Mouse (Mus musculus) hindbrain, embryonic 16.5 days (tissue): Measurements from ENCODE around the gene Cfap221. TPM values are rescaled to one million over a fixed set of nuclear protein-coding genes. Genes with fewer than 3 reads are reported as not detected.

ENCODE experiments used
- ATAC-seq: fragments of 200-750 bp; cut with Nextera tagmentation; 2 replicates; pipeline ENCODE4 v1.8.0; 2017; ENCODE audit warnings: moderate TSS enrichment, moderate library complexity
- H3K27ac ChIP-seq: fragments of 300-500 bp; sonication (generic); 2 replicates; pipeline ENCODE4 v1.5.1; 2014; ENCODE audit warnings: low read depth, mild to moderate bottlenecking, control low read depth, low read length, moderate library complexity
- H3K27me3 ChIP-seq: fragments of 300-500 bp; sonication (generic); replicated peaks from 2 replicates; pipeline ENCODE4 v1.6.1; 2014; ENCODE audit warnings: low read length; ENCODE audit not compliant: control insufficient read depth, insufficient read depth
- H3K36me3 ChIP-seq: fragments of 300-500 bp; sonication (generic); 2 replicates; pipeline ENCODE4 v1.6.1; 2014; ENCODE audit warnings: mild to moderate bottlenecking, low read length, moderate library complexity, mixed read lengths; ENCODE audit not compliant: control insufficient read depth, insufficient read depth
- H3K4me1 ChIP-seq: fragments of 300-500 bp; sonication (generic); 2 replicates; pipeline ENCODE4 v1.6.1; 2014; ENCODE audit warnings: low read depth, low read length; ENCODE audit not compliant: control insufficient read depth, insufficient read depth
- H3K4me2 ChIP-seq: fragments of 300-500 bp; sonication (generic); 2 replicates; pipeline ENCODE4 v1.6.1; 2014; ENCODE audit warnings: mild to moderate bottlenecking, low read length, control low read depth, moderate library complexity
- H3K4me3 ChIP-seq: fragments of 300-500 bp; sonication (generic); 2 replicates; pipeline ENCODE4 v1.5.1; 2014; ENCODE audit warnings: mild to moderate bottlenecking, low read length, control low read depth, moderate library complexity
- H3K9ac ChIP-seq: fragments of 300-500 bp; sonication (generic); 2 replicates; pipeline ENCODE4 v1.6.1; 2014; ENCODE audit warnings: low read depth, mild to moderate bottlenecking, control low read depth, low read length, moderate library complexity
- H3K9me3 ChIP-seq: fragments of 300-500 bp; sonication (generic); 2 replicates; pipeline ENCODE4 v1.6.1; 2014; ENCODE audit warnings: mild to moderate bottlenecking, low read length, moderate library complexity; ENCODE audit not compliant: control insufficient read depth
- WGBS: fragments of 180-500 bp; shearing (Covaris S2); extraction: QIAGEN DNeasy Blood & Tissue Kit; methylation state at CpG from one replicate; pipeline ENCODE4 v1.1.7; 2014; 5-methylcytosine and 5-hydroxymethylcytosine counted together
- polyA plus RNA-seq: library from polyadenylated mRNA; unstranded; fragments of >200 nt; fragmentation: Nextera tagmentation; extraction: Ambion mirVana; gene quantifications from 2 replicates; pipeline ENCODE4 v1.2.1, GENCODE M21; 2015

The Cfap221 gene
- polyA plus RNA-seq: 0.29 and 0.34 TPM in 2 replicates

DNA sequence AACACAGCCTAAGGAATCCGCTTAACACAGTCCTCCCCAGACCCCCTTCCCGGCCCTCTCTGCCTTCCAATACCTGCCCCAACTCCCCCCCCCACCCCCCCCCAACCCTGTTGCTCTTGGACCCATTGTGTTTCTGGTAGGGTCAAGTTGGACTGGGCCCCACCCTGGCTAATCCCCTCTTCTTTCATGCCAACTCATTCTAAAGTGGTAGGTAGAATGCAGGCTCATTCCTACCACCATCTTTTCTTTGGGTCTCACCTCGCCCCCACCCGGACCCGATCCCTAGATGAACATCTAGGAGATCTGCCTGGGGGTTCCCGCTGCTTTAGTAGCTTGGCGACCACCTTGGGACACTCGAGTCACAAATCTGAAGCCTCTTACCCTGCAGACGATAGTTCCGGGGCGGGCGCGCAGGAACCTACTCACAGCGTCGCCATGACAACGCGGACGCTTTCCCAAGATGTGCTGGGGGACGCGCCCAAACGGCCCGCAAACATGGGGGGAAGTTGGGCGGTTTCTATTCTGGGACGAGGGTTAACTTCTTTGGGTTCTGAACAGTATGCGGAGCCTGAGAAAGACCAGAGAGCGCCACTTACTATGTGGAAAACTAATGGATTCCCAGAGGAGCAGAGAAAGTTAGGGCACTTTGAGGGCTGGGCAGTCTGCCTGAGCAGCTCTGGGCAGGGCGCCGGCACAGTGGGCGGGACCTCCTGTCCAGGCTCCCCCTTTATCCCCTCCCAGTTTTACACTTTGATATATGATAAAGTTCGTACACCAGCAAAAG lies at the start of gene Cfap221:
Gene Cfap221, minus strand, starts transcription at position 437 of the 784 bp plus-strand sequence.
- Histone ChIP-seq H3K4me2 (peak within 1 kb of the TSS; percentile 87), H3K9ac (peak within 1 kb of the TSS; percentile 50), H3K4me3 (peak within 1 kb of the TSS; percentile 47), H3K27me3 (no peaks in the 10 kb centered on the region), H3K27ac (no peak within 1 kb of the TSS), H3K9me3 (no peaks in the 10 kb centered on the region), H3K4me1 (no peaks in the 10 kb centered on the region; the same call in 1 of the 2 replicates), H3K36me3 (no peaks in the 10 kb centered on the region)
- peak; percentile 91 for ATAC-seq
- WGBS: 6% methylated on average over 30 of the region's 30 CpGs

- Histone ChIP-seq H3K9ac (no peak overlapping the region), H3K27me3 (no peaks in the 10 kb centered on the region), H3K9me3 (no peaks in the 10 kb centered on the region), H3K4me2 (no peak overlapping the region), H3K36me3 (no peaks in the 10 kb centered on the region), H3K4me1 (no peaks in the 10 kb centered on the region), H3K27ac (no peak overlapping the region), H3K4me3 (no peak overlapping the region)
- ATAC-seq: no peak
- 91% methylated on average over 16 of the region's 16 CpGs for WGBS
Measured at GRCm38 (mm10) chr1:120044584-120044983, 47.5 kb upstream of the Cfap221 start.

DNA sequence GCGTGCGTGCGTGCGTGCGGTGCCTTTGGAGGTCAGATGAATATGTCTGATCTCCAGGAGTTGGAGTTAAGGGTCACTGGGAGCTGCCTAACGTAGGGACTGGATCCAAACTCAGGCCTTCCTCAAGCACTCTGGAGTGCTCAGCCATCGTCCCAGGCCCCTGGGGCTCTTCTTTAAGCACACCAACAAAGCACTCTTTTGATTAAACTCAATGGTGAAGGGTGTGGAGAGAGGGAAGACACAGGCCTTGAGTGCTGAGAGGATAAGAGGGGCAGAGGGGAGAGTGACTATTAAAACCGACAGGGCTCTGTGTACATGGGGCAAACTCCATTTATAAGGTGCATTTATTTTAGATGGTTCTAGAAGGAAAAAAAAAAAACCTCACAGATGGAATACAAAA lies 45.4 kb upstream of the Cfap221 start:
- Histone ChIP-seq H3K36me3 (no peaks in the 10 kb centered on the region), H3K4me2 (no peak overlapping the region), H3K4me1 (no peaks in the 10 kb centered on the region), H3K4me3 (no peak overlapping the region), H3K9ac (no peak overlapping the region), H3K27ac (no peak overlapping the region), H3K9me3 (no peaks in the 10 kb centered on the region), H3K27me3 (no peaks in the 10 kb centered on the region)
- ATAC-seq: no peak
- whole genome bisulfite sequencing: 72% methylated on average over 8 of the region's 8 CpGs

DNA sequence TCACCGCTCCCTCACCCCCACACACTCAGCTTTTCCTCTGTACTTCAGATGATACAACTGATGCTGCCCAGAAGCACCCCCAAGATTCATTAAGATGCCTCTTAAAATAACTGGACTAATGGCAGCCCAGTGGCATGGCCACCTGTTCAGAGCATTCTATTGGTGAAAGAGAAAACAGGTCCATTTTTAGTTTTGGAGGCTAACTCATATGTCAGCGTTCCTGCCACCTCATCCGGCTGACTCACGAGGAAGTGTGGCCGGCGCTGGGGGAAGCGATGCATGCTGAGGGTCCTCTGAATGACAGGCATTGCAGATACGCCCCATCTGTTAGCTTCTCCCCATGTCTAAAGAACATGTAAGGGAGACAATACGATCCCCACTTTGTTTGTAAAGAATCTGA lies 41.6 kb upstream of the Cfap221 start:
- WGBS: 76% methylated on average over 9 of the region's 9 CpGs
- no peak for ATAC-seq
- no peak overlapping the region for H3K9ac ChIP-seq
- no peak overlapping the region for H3K4me2 ChIP-seq
- H3K4me1 ChIP-seq: no peaks in the 10 kb centered on the region
- no peaks in the 10 kb centered on the region for H3K27me3 ChIP-seq
- no peak overlapping the region for H3K4me3 ChIP-seq
- no peaks in the 10 kb centered on the region for H3K9me3 ChIP-seq
- no peaks in the 10 kb centered on the region for H3K36me3 ChIP-seq
- no peak overlapping the region for H3K27ac ChIP-seq

DNA sequence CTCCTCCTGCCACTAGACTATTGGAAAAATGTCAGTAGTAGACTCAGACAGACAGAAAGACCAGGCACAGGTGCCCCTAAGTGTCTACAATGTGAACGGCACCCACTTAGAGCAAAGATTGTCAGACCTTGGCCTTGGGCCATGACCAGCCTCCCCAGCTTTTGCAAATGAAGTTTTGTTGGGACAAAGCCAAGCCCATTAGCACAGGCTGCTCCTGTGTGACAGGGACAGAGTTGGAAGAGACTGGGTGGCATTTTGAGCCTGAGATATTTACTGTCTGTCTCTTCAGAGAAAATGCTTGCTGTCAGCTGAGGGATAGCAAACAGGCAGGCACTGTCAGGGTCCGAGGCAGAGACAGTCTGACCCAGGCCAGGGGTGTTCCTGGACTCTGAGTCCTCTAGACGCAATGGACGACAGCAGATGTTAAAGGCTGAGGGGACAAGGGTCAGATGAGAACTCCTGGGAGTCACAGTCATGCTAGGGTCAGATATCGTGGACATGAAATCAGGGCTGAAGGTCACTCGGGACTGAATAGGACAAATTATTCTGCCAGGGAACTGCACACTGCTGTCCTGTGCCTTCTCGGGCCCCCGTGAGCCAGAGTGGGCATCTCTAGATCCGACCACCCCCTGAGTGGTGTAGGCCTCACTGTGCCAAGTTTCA lies 40.1 kb upstream of the Cfap221 start:
- Histone ChIP-seq H3K4me2 (no peak overlapping the region), H3K4me1 (no peaks in the 10 kb centered on the region), H3K4me3 (no peak overlapping the region), H3K36me3 (no peaks in the 10 kb centered on the region), H3K9ac (no peak overlapping the region), H3K27ac (no peak overlapping the region), H3K27me3 (no peaks in the 10 kb centered on the region), H3K9me3 (no peaks in the 10 kb centered on the region)
- no peak for ATAC-seq
- 63% methylated on average over 9 of the region's 9 CpGs for WGBS

DNA sequence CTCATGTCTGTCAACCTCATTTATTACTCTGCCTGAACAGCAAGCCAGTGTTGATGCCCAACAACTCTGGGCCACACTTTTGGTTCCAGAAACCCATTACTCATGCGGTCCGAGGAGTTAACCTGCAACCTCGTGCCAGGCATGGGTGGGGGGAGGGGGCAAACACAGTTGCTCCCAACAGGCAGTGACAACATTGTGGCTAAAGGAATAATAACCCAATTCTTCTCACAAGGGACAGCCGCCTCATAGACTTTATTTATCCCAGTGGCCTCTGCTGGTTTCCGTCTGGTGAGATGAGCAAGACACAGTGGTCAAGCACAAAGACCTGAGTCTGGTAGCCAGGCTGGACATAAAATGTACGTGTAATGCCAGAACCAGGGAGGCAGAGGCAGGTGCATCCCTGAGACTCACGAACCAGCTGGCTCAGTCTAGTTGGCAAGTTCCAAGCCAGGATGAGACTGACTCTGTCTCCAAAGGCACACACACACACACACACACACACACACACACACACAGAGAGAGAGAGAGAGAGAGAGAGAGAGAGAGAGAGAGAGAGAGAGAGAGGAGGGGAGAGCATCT lies 38.5 kb upstream of the Cfap221 start:
- Histone ChIP-seq H3K27me3 (no peaks in the 10 kb centered on the region), H3K4me1 (no peaks in the 10 kb centered on the region), H3K36me3 (no peaks in the 10 kb centered on the region), H3K9me3 (no peaks in the 10 kb centered on the region), H3K4me3 (no peak overlapping the region), H3K4me2 (no peak overlapping the region), H3K9ac (no peak overlapping the region), H3K27ac (no peak overlapping the region)
- ATAC-seq: no peak
- WGBS: 76% methylated on average over 7 of the region's 7 CpGs

- 53% methylated on average over 1 of the region's 1 CpGs for WGBS
- Histone ChIP-seq H3K9ac (no peak overlapping the region), H3K9me3 (no peaks in the 10 kb centered on the region), H3K36me3 (no peaks in the 10 kb centered on the region), H3K27me3 (no peaks in the 10 kb centered on the region), H3K27ac (no peak overlapping the region), H3K4me1 (no peaks in the 10 kb centered on the region), H3K4me3 (no peak overlapping the region), H3K4me2 (no peak overlapping the region)
- ATAC-seq: no peak
Measured at GRCm38 (mm10) chr1:120034793-120035192, 37.8 kb upstream of the Cfap221 start.

DNA sequence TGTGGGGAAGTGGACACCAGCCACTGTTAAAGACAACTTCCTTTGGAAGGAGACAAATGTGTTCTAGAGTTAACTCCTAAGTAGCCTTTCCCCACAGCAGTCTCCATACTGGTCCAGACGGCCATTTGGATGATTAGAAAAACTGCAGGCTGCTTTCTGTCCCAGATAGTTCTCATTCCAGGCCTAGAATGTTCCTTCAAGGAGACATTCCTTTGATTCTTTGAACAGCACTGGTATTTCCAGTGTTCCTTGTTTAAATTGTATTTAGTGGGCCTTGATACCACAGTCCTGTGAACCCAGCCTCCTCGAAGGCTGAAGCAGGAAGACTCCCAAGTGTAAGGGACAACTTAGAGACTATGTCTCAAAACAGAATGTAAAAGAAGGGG lies 36.4 kb upstream of the Cfap221 start:
- Histone ChIP-seq H3K4me2 (no peak overlapping the region), H3K27ac (no peak overlapping the region), H3K9ac (no peak overlapping the region), H3K4me3 (no peak overlapping the region), H3K9me3 (no peaks in the 10 kb centered on the region), H3K4me1 (no peaks in the 10 kb centered on the region), H3K27me3 (no peaks in the 10 kb centered on the region), H3K36me3 (no peaks in the 10 kb centered on the region)
- WGBS: 87% methylated on average over 2 of the region's 2 CpGs
- no peak for ATAC-seq

DNA sequence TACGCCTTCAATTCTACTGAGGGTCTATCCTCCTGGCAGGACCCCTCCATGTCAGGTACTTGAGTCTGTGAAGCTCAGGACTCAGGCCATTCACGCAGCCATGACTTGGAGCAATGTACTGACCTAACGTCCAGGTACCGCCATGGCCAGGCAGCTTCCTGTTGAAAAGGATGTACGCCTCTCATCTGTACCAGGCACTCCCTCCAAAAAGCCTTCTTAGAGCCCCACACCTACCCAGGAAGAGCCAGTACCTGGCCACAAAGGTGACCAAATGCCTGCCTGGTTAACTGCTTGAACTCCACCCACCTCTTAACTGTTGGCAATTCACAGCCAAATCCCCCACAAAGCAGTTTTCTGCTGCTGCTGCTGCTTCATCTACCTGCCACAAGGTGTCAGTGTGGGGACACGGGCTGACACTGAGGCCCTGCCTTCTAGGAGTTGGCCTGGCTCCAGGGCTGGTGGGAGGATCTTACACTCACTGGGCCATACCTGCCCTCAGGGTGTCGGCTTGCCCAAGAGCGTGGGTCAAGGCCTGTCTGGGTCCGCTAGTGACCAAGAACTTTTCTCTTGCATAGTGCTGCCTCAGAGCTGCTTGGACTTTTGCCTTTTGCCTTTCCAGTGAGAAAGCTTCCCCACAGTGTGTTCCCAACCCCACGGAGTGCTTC lies 35.9 kb upstream of the Cfap221 start:
- Histone ChIP-seq H3K27ac (no peak overlapping the region), H3K9me3 (no peaks in the 10 kb centered on the region), H3K4me3 (no peak overlapping the region), H3K9ac (no peak overlapping the region), H3K27me3 (no peaks in the 10 kb centered on the region), H3K36me3 (no peaks in the 10 kb centered on the region), H3K4me1 (no peaks in the 10 kb centered on the region), H3K4me2 (no peak overlapping the region)
- ATAC-seq: peak; percentile 73; the same call in 1 of the 2 replicates
- WGBS: 50% methylated on average over 10 of the region's 10 CpGs
